Mouse (Mus musculus): ENCODE results near the gene Anln. TPM values are rescaled to one million over a fixed set of nuclear protein-coding genes. Genes with fewer than 3 reads are reported as not detected.
A peak's percentile ranks its signal among the peaks of the same experiment; 100 is the strongest.

Gene Anln
- polyA plus RNA-seq, 1 experiment from 2014 or later: 31.4 TPM

GRCm38 (mm10) chr9:22307156-22307919, 81.7 kb downstream of the Anln start, which contains the start of gene Zfp810:
TSS of gene Zfp810 (minus strand) at chr9:22307648.
- Histone ChIP-seq H3K36me3 (peaks cover 36% of the 10 kb centered on the region), H3K4me3 (peak within 1 kb of the TSS; percentile 98)
- under 1% methylated on average over 56 of the region's 56 CpGs for WGBS

GRCm38 (mm10) chr9:22306726-22307125, 82.3 kb downstream of the Anln start:
- Histone ChIP-seq H3K9me3 (peaks cover 21% of the 10 kb centered on the region), H3K4me1 (replicated peaks) (peaks cover 15% of the 10 kb centered on the region), H3K4me3 (peak overlapping the region; percentile 98), H3K36me3 (peaks cover 42% of the 10 kb centered on the region), H3K27ac (peak overlapping the region; percentile 100), H3K27me3 (ENCODE audit: insufficient read depth, poor library complexity, severe bottlenecking) (no peaks in the 10 kb centered on the region)
- peak; percentile 34 for DNase-seq (ENCODE audit: low spot score)
- 20% methylated on average over 6 of the region's 6 CpGs for WGBS

More at GRCm38 (mm10) chr9:22307156-22307919, 81.7 kb downstream of the Anln start, which contains the start of gene Zfp810:
- Histone ChIP-seq H3K27ac (peak within 1 kb of the TSS; percentile 100), H3K4me1 (replicated peaks) (peaks cover 15% of the 10 kb centered on the region), H3K9me3 (peaks cover 21% of the 10 kb centered on the region), H3K27me3 (ENCODE audit: insufficient read depth, poor library complexity, severe bottlenecking) (no peaks in the 10 kb centered on the region)
- DNase-seq (ENCODE audit: low spot score): peak; percentile 97

- H3K27ac ChIP-seq: no peak overlapping the region
- DNase-seq (ENCODE audit: low spot score): no peak
- H3K4me1 ChIP-seq (replicated peaks): peaks cover 14% of the 10 kb centered on the region
- peaks cover 14% of the 10 kb centered on the region for H3K9me3 ChIP-seq
- no peaks in the 10 kb centered on the region for H3K27me3 ChIP-seq (ENCODE audit: insufficient read depth, poor library complexity, severe bottlenecking)
- H3K4me3 ChIP-seq: no peak overlapping the region
- WGBS: 100% methylated on average over 1 of the region's 1 CpGs
- H3K36me3 ChIP-seq: peaks cover 87% of the 10 kb centered on the region
Observed at GRCm38 (mm10) chr9:22302199-22302598, 86.8 kb downstream of the Anln start.

Other genes starting within 250 kb of the Anln start
- gene Pigyl, start 232.3 kb downstream of the Anln start, polyA plus RNA-seq (2016; fragmentation: Nextera tagmentation; extraction: Ambion mirVana): 55.6 and 68.3 TPM in 2 replicates
- 0.11 TPM in 1 of 2 replicates, not detected in the other for gene Zfp872, start 201.1 kb downstream of the Anln start, polyA plus RNA-seq (2016; fragmentation: Nextera tagmentation; extraction: Ambion mirVana)
- gene Zfp809, start 163.5 kb downstream of the Anln start, polyA plus RNA-seq (2016; fragmentation: Nextera tagmentation; extraction: Ambion mirVana): 9.0 and 10.5 TPM in 2 replicates
- gene Zfp599, start 129.3 kb downstream of the Anln start, polyA plus RNA-seq (2016; fragmentation: Nextera tagmentation; extraction: Ambion mirVana): 5.4 and 6.5 TPM in 2 replicates
- gene Zfp810, start 81.5 kb downstream of the Anln start, polyA plus RNA-seq (2016; fragmentation: Nextera tagmentation; extraction: Ambion mirVana): 24.3 and 29.0 TPM in 2 replicates
- gene 9530077C05Rik, start 22.3 kb upstream of the Anln start, polyA plus RNA-seq (2016; fragmentation: Nextera tagmentation; extraction: Ambion mirVana): 9.3 and 9.4 TPM in 2 replicates
- not detected in 2 replicates for gene Gm17545, start 65.1 kb upstream of the Anln start, polyA plus RNA-seq (2016; fragmentation: Nextera tagmentation; extraction: Ambion mirVana)
- gene Rp9, start 80.6 kb upstream of the Anln start, polyA plus RNA-seq (2016; fragmentation: Nextera tagmentation; extraction: Ambion mirVana): 46.5 and 49.1 TPM in 2 replicates
- gene Bbs9, start 86.5 kb upstream of the Anln start, polyA plus RNA-seq (2016; fragmentation: Nextera tagmentation; extraction: Ambion mirVana): 15.0 and 16.0 TPM in 2 replicates

All from hindbrain, embryonic 10.5 days (tissue).